Mouse (Mus musculus) gonadal fat pad, adult 2 months (tissue): ENCODE data around the gene 1700020A23Rik. TPM values are rescaled to one million over a fixed set of nuclear protein-coding genes. Genes with fewer than 3 reads are reported as not detected.

ENCODE experiments used
- DNase-seq: peaks from one replicate; pipeline ENCODE4 v3.0.0-alpha.2; 2012; ENCODE audit warnings: low read depth
- polyA plus RNA-seq: library from polyadenylated mRNA; depleted of rRNA; stranded (reverse); fragments of >200 nt; gene quantifications from 2 replicates; pipeline ENCODE4 v1.2.3, GENCODE M21; 2012

1700020A23Rik gene
- polyA plus RNA-seq, 1 experiment: 2.1 TPM

- no peak for DNase-seq
Observed at GRCm38 (mm10) chr2:130411558-130412495, 6.8 kb downstream of the 1700020A23Rik start.

- no peak for DNase-seq
Observed at GRCm38 (mm10) chr2:130412775-130413174, 7.7 kb downstream of the 1700020A23Rik start.

- no peak for DNase-seq
Observed at GRCm38 (mm10) chr2:130414094-130414856, 9.2 kb downstream of the 1700020A23Rik start.

GRCm38 (mm10) chr2:130421781-130422620 is 16.9 kb downstream of the 1700020A23Rik start:
- no peak for DNase-seq

- no peak for DNase-seq
Observed at GRCm38 (mm10) chr2:130423397-130424125, 18.5 kb downstream of the 1700020A23Rik start.

GRCm38 (mm10) chr2:130424126-130424853 is 19.2 kb downstream of the 1700020A23Rik start, which contains the start of the genes Vps16 and Pced1a:
Gene Vps16 (plus strand): TSS chr2:130424339.
Gene Pced1a (minus strand): TSS chr2:130424701.
- peak; percentile 52 for DNase-seq

GRCm38 (mm10) chr2:130425112-130425511 is 20.1 kb downstream of the 1700020A23Rik start:
- no peak for DNase-seq

GRCm38 (mm10) chr2:130429851-130430250 is 24.8 kb downstream of the 1700020A23Rik start:
- no peak for DNase-seq

GRCm38 (mm10) chr2:130430484-130430883 is 25.4 kb downstream of the 1700020A23Rik start:
- no peak for DNase-seq

GRCm38 (mm10) chr2:130432157-130432556 is 27.1 kb downstream of the 1700020A23Rik start:
- no peak for DNase-seq

- DNase-seq: no peak
Observed at GRCm38 (mm10) chr2:130433152-130433551, 28.1 kb downstream of the 1700020A23Rik start.

GRCm38 (mm10) chr2:130436769-130437168 is 31.7 kb downstream of the 1700020A23Rik start:
- no peak for DNase-seq

GRCm38 (mm10) chr2:130438861-130439260 is 33.8 kb downstream of the 1700020A23Rik start:
- DNase-seq: no peak

- no peak for DNase-seq
Observed at GRCm38 (mm10) chr2:130439840-130440480, 34.9 kb downstream of the 1700020A23Rik start.

GRCm38 (mm10) chr2:130442162-130442561 is 37.1 kb downstream of the 1700020A23Rik start:
- DNase-seq: no peak

- DNase-seq: no peak
Observed at GRCm38 (mm10) chr2:130448449-130448848, 43.4 kb downstream of the 1700020A23Rik start.

- no peak for DNase-seq
Observed at GRCm38 (mm10) chr2:130449021-130449793, 44.1 kb downstream of the 1700020A23Rik start.

GRCm38 (mm10) chr2:130449794-130450433 is 44.9 kb downstream of the 1700020A23Rik start, which contains the start of gene Ptpra:
Gene Ptpra (plus strand): TSS chr2:130450278.
- DNase-seq: no peak
